15 mouse cellular contexts compared by ENCODE assay signal in the genomic region with DNA sequence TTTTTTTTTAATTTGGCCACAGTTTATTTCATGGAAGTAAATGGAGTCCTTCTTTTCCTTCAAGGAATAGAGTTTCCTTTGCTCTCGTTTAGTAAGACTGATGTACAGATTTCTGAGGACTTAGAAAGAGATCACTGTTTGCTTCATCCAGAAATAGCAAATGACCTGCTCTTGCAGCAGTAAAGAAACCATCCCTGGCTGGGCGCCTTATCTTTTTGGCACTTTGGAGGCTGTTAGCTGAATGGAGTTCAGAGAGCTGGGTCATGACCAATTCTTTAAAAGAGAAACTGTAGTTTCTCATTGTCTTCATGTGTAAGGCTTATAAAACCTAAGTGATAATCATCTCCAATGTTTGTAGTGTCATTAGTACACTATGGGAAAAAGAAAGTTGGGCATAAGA.
DNase-seq lines count a peak whose midpoint lies in the region; ATAC-seq and TF ChIP-seq lines count a peak whose summit lies in the region.
"Had no signal": no experiment of that assay in that cellular context is flagged by ENCODE, and none has a peak within 500 bp of the region (broad histone marks: within the 10 kb centered on the region; RNA-seq: fewer than 3 reads in every experiment).

No protein-coding gene starts in this region.

- H3K4me2 ChIP-seq in embryonic facial prominence, embryonic 14.5 days (ENCODE audit: low read depth, low read length): no peak overlapping the region
- H3K4me2 ChIP-seq in neural tube, embryonic 15.5 days: no peak overlapping the region
- H3K4me2 ChIP-seq: neural tube, embryonic 13.5 days had no signal

- H3K36me3 ChIP-seq in embryonic facial prominence, embryonic 14.5 days (ENCODE audit: control insufficient read depth, insufficient read depth, low read length): no peaks in the 10 kb centered on the region
- no peaks in the 10 kb centered on the region for H3K36me3 ChIP-seq in embryonic facial prominence, embryonic 10.5 days (replicated peaks)
- H3K36me3 ChIP-seq in MEL (ENCODE audit: control insufficient read depth in 1 of 2, insufficient read depth in 2 of 2, low read length in 2 of 2): no peaks in the 10 kb centered on the region
- no peaks in the 10 kb centered on the region for H3K36me3 ChIP-seq in neural tube, embryonic 15.5 days
- H3K36me3 ChIP-seq: hindbrain, embryonic 10.5 days; midbrain, embryonic 10.5 days; neural tube, embryonic 13.5 days had no signal

- no peak overlapping the region for H3K9ac ChIP-seq in embryonic facial prominence, embryonic 14.5 days (ENCODE audit: low read depth, low read length)
- no peak overlapping the region for H3K9ac ChIP-seq in MEL (ENCODE audit: control insufficient read depth, low read depth, low read length, poor library complexity, severe bottlenecking)
- H3K9ac ChIP-seq in neural tube, embryonic 15.5 days (replicated peaks): no peak overlapping the region
- H3K9ac ChIP-seq: neural tube, embryonic 13.5 days had no signal

- ATAC-seq in embryonic facial prominence, embryonic 14.5 days (ENCODE audit: low read depth): no peak
- no peak for ATAC-seq in neural tube, embryonic 15.5 days (ENCODE audit: low FRiP score)
- ATAC-seq in granulocyte monocyte progenitor cell, adult 5-6 weeks (replicated peaks; ENCODE audit: poor library complexity, severe bottlenecking): no peak

- H3K9me3 ChIP-seq in embryonic facial prominence, embryonic 14.5 days (ENCODE audit: control insufficient read depth, low read length): no peaks in the 10 kb centered on the region
- no peaks in the 10 kb centered on the region for H3K9me3 ChIP-seq in embryonic facial prominence, embryonic 10.5 days
- H3K9me3 ChIP-seq in MEL (replicated peaks; ENCODE audit: insufficient read depth, low read length): no peaks in the 10 kb centered on the region
- H3K9me3 ChIP-seq in neural tube, embryonic 15.5 days (replicated peaks): no peaks in the 10 kb centered on the region
- H3K9me3 ChIP-seq: hindbrain, embryonic 10.5 days; midbrain, embryonic 10.5 days; neural tube, embryonic 13.5 days had no signal

- TF ChIP-seq POLR2A in MEL (IDR thresholded peaks at IDR 0.05; ENCODE audit: control insufficient read depth in 1 of 2, insufficient read depth in 1 of 2, low read depth in 1 of 2, low read length in 2 of 2, poor library complexity in 1 of 2): no peak

- H3K4me3 ChIP-seq in embryonic facial prominence, embryonic 14.5 days (ENCODE audit: low read depth, low read length): no peak overlapping the region
- H3K4me3 ChIP-seq in embryonic facial prominence, embryonic 10.5 days: no peak overlapping the region
- no peak overlapping the region for H3K4me3 ChIP-seq in MEL (ENCODE audit: control insufficient read depth in 1 of 2, insufficient read depth in 1 of 2, low read depth in 2 of 2, low read length in 2 of 2)
- no peak overlapping the region for H3K4me3 ChIP-seq in neural tube, embryonic 15.5 days (replicated peaks)
- H3K4me3 ChIP-seq: erythroblast, embryonic 14.5 days; hindbrain, embryonic 10.5 days; midbrain, embryonic 10.5 days; neural tube, embryonic 13.5 days had no signal

- no peaks in the 10 kb centered on the region for H3K4me1 ChIP-seq in embryonic facial prominence, embryonic 14.5 days (ENCODE audit: control insufficient read depth, insufficient read depth, low read length)
- H3K4me1 ChIP-seq in embryonic facial prominence, embryonic 10.5 days: 0 out of 2 replicates have a peak, but pooled peaks cover 5% of the 10 kb centered on the region
- no peaks in the 10 kb centered on the region for H3K4me1 ChIP-seq in MEL (ENCODE audit: control insufficient read depth in 1 of 2, insufficient read depth in 2 of 2, low read length in 2 of 2)
- no peaks in the 10 kb centered on the region for H3K4me1 ChIP-seq in neural tube, embryonic 15.5 days
- H3K4me1 ChIP-seq: hindbrain, embryonic 10.5 days; midbrain, embryonic 10.5 days; neural tube, embryonic 13.5 days had no signal

- TF ChIP-seq RAD21 in MEL (IDR thresholded peaks at IDR 0.05; ENCODE audit: low read depth, low read length): no peak

- peak; percentile 6 for DNase-seq in embryonic facial prominence, embryonic 14.5 days (ENCODE audit: low spot score)
- DNase-seq in embryonic facial prominence, embryonic 10.5 days (ENCODE audit: low spot score): no peak
- peak; percentile 11 for DNase-seq in MEL (ENCODE audit: low read depth, low spot score)
- DNase-seq in gastrocnemius, postnatal 10 days: peak; percentile 56
- peak; percentile 83 to 84 for DNase-seq in heart, postnatal 10 days
- no peak for DNase-seq in embryo, embryonic 10 days (ENCODE audit: low spot score)
- DNase-seq: liver; thymus, postnatal 14 days had no signal

- WGBS in embryonic facial prominence, embryonic 14.5 days: 58% methylated on average over 2 of the region's 2 CpGs
- WGBS in embryonic facial prominence, embryonic 10.5 days: 68% methylated on average over 2 of the region's 2 CpGs
- 78% methylated on average over 2 of the region's 2 CpGs for WGBS in neural tube, embryonic 15.5 days

- H3K27ac ChIP-seq in embryonic facial prominence, embryonic 14.5 days (replicated peaks; ENCODE audit: low read depth, low read length): no peak overlapping the region
- no peak overlapping the region for H3K27ac ChIP-seq in embryonic facial prominence, embryonic 10.5 days (replicated peaks)
- no peak overlapping the region for H3K27ac ChIP-seq in MEL (ENCODE audit: control insufficient read depth, low read depth, low read length)
- no peak overlapping the region for H3K27ac ChIP-seq in neural tube, embryonic 15.5 days (replicated peaks)
- H3K27ac ChIP-seq: hindbrain, embryonic 10.5 days; midbrain, embryonic 10.5 days; neural tube, embryonic 13.5 days had no signal

- no peak for TF ChIP-seq EP300 in MEL (IDR thresholded peaks at IDR 0.05; ENCODE audit: low read depth in 1 of 2, low read length in 2 of 2)

- no peaks in the 10 kb centered on the region for H3K27me3 ChIP-seq in embryonic facial prominence, embryonic 14.5 days (replicated peaks; ENCODE audit: control insufficient read depth, insufficient read depth, low read length)
- no peaks in the 10 kb centered on the region for H3K27me3 ChIP-seq in embryonic facial prominence, embryonic 10.5 days (replicated peaks; ENCODE audit: low read depth, poor library complexity, severe bottlenecking)
- no peaks in the 10 kb centered on the region; a peak in 1 of 4 replicates for H3K27me3 ChIP-seq in MEL (ENCODE audit: control insufficient read depth in 1 of 2, insufficient read depth in 2 of 2, low read length in 2 of 2)
- H3K27me3 ChIP-seq in neural tube, embryonic 15.5 days (replicated peaks): no peaks in the 10 kb centered on the region
- H3K27me3 ChIP-seq: CH12.LX; neural tube, embryonic 13.5 days had no signal

- no peaks in the 10 kb centered on the region for H3K79me2 ChIP-seq in MEL (ENCODE audit: control insufficient read depth, insufficient read depth, low read length, poor library complexity)

- intact Hi-C loops in heart, postnatal 10 days (cut with DNase I): no loop called here

- TF ChIP-seq CTCF in MEL (IDR thresholded peaks at IDR 0.05 in 2 of 3, conservative IDR thresholded peaks at IDR 0.05 in 1 of 3; ENCODE audit: control insufficient read depth in 1 of 3, insufficient read depth in 1 of 3, low read depth in 2 of 3, low read length in 3 of 3, poor library complexity in 1 of 3, severe bottlenecking in 1 of 3): no peak

TF ChIP-seq in MEL, 35 proteins besides CTCF, POLR2A, EP300 and RAD21:
- TF ChIP-seq SIN3A (IDR thresholded peaks at IDR 0.05; ENCODE audit: low read length) (no peak), MEF2A (IDR thresholded peaks at IDR 0.05; ENCODE audit: extremely low read depth, insufficient replicate concordance, low read depth, low read length, poor library complexity, severe bottlenecking) (no peak)

Comparison
In these comparisons a context has a peak if more than half of its experiments do, and no peak if none do; other contexts are left out.
1. DNase-seq: peak in embryonic facial prominence, embryonic 14.5 days (single experiment), MEL (single experiment), gastrocnemius, postnatal 10 days (single experiment) and heart, postnatal 10 days (2 of 2); none in embryonic facial prominence, embryonic 10.5 days (single experiment) and embryo, embryonic 10 days (single experiment).